Mouse (Mus musculus): ENCODE results near the gene Fgf15. TPM values are rescaled to one million over a fixed set of nuclear protein-coding genes. Genes with fewer than 3 reads are reported as not detected.
A peak's percentile ranks its signal among the peaks of the same experiment; 100 is the strongest.
"Not testable (repeated sequence)": the region's sequence is repeated elsewhere in the genome, so short reads cannot be mapped to it uniquely, and the experiment has no call there.

Fgf15 gene
- total RNA-seq, 2 experiments from 2014 or later, result not detected

DNA sequence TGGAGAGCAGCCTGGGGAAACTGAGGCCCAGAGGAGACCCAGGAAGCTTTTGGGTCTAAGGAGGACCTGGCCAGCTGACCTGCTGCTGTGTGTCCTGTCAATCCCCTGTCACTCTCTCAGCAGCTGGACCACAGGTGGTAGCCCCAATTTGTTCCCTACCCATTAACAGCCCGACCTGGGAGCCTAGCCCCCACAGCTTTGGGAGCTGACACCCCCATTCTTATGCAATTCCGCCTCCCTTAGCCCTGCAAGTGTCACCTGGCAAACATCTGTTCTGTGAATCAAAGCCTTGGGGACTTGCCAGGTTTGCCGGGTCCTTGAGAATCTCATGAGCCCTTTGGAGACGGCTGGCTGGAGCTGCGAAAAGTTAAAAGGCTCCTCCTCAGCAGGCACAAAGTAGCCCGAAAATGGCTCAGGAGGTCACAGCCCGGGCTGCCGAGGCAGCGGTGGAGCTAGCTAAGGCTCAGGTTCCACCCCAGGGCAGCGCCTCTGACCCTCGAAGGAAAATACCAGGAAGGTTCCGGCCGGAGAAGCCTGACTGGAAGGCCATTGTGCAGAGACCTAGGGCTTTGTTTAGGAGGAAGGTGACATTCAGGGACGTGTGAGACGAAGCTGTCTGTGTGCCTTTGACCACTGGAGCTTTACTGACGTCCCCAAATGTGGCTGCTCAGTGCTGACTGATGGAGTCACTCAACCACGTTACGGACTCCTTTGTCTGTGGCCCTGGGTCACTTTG, 7.6 kb upstream of the Fgf15 start:
- DNase-seq (ENCODE audit: low spot score in 2 of 2), result no peak

DNA sequence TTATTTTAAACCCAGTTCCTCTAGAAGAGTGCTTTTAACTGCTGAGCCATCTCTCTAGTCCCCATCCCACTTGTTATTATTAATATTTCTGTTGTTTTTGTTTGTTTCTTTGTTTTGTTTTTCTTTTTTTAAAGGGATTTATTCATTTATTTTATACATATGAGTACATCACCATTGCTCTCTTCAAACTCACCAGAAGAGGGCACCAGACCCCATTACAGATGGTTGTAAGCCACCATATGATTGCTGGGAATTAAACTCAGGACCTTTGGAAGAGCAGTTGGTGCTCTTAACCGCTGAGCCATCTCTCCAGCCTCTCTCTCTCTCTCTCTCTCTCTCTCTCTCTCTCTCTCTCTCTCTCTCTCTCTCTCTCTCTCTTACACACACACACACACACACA, 5.7 kb upstream of the Fgf15 start:
- not testable (repeated sequence) for DNase-seq (ENCODE audit: low spot score in 2 of 2)

DNA sequence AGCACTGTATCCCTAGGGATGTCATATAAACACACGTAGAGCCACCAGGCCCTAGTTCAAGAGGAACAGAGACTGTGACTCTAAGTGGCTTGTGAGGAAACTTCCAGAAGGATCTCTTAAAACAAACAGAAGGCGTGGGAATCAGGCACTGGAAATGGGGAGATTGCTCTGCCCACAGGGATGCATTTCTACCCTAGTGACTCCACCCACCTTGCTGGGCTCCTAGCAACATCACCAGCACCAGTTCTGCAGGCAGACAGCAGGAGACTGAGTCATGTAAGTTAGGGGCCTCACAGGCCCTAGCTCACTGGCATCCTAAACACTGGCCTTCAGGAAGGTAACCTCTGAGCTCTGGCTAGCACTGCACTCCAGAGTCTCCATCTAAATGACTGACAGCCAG, 4.5 kb upstream of the Fgf15 start:
- no peak for DNase-seq (ENCODE audit: low spot score in 2 of 2)

DNA sequence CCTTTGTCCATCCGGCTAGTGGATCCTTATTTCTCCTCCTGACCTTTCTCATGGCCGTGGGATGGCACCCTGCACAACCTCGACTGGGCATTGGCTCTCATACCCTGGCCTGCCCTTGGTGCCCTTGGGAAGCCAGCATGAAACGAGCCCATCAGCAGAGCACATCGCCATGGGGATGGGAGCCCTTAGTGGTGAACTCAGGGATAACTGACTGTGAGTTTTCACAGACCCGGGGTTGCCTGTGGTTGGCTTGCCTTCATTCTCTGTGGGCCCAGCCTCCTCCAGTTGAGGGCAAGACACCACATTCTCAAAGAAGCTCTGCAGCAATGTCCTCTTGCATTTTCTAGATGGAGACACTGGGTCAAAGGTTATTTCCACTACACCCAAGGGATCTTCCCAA, 4.0 kb upstream of the Fgf15 start:
- no peak for DNase-seq (ENCODE audit: low spot score in 2 of 2)

DNA sequence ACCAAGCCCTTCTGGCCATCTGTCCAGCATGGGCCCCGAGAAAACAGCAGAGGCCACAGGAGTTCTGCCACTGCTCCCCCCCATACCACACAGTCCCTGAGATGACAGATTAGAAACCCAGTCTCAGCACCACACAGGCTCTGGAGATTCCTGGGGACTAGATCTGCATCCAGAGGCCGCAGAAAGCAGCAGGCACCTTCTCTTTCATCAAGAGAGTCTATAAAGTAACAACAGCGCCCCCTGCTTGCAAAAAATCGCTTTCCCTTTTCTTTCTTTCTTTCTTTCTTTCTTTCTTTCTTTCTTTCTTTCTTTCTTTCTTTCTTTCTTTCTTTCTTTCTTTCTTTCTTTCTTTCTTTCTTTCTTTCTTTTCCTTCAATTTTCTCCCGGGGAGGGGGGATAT, 2.1 kb upstream of the Fgf15 start:
- DNase-seq (ENCODE audit: low spot score in 2 of 2), result peak; percentile 52 to 53

DNA sequence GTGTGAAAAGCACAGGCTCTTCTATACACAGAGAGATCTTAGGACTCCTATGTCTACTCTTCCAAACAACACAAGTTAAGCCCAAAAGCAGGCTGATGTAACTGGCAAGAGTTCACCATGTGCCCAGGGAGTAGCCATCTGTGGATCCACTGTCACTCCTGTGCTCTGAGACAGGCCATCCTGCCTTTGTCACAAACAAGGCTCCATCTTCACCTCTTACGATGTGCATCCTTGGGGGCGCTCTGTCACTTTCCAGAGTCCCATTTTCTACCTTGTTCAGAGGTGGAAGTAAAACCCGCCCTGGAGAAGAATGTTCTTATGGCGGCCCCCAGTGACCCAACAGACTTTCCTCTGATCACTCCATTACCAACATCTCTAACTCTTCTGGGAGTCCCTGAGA, 1.6 kb upstream of the Fgf15 start:
- DNase-seq (ENCODE audit: low spot score in 2 of 2), result no peak

DNA sequence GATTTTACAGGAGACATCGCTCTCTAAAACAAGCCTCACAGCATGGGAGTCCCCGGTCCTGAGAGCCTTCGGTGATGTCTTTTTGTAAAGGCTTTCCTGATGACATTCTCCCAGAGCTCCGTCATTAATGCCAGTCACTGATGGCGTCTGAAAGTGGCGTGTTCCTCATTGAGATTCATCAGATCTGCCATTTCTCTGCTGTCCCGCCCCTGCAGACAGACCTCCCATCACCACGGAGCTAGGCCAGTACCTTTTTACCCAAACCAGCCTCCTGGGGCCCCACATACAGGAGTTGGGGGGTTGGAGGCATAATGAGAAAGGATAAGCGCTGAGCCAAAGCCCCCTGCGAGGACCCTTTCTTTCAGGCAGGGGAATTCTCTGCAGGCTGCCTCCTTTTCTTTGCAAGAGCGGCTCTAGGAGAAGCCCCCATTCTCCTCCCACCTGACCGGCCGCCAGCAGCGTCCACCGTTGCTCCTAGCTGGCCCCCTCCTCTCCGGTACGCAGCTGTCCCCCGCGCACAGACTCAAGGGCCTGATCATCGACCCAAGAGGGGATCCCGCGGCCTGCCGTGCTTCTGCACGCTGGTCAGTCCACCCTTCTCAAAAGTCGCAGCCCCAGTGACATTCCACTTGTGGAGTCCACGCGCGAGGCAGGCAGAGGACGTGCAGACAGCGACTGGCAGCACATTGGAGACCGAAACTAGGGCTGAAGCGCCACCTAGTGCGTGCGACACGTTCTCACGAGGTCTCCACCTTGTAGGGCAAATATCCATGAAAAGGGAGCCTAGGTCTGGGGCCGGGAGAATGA, 823 bp upstream of the Fgf15 start:
- DNase-seq (ENCODE audit: low spot score in 2 of 2), result peak; percentile 80 to 85

DNA sequence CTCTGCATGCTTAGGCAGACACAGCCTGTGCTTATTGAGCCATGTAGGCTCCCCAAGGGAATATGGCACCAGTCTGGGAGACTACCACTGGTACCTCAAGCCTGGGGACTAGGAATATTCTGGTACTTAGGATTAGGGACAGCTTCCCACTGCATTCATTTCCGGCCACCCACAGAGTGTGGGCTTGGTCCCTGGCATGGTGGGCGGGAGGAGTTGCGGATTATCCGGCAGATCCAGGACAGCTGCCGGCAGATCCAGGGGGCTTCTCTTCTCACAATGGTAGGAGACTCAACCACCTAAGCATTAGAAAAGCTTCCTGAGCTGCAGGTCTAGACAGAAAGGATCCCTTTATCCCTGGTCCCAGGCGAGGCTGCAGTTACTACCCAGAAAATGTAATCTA, 2.2 kb downstream of the Fgf15 start:
- DNase-seq (ENCODE audit: low spot score in 2 of 2), result no peak

DNA sequence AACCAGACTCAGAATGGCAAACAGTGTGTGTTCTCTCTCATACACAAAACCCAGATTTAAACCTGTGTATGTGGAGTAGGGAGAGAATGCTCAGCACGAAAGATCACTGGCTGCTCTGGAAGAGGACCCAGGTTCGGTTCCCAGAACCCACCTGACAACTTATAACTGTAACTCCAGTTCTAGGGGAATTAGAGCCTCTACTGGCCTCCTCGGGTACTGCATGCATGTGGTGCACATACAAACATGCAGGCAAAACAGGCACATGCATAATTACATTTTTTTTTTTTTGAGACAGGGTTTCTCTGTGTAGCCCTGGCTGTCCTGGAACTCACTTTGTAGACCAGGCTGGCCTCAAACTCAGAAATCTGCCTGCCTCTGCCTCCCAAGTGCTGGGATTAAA, 9.2 kb downstream of the Fgf15 start:
- DNase-seq (ENCODE audit: low spot score in 2 of 2), result not testable (repeated sequence)

DNA sequence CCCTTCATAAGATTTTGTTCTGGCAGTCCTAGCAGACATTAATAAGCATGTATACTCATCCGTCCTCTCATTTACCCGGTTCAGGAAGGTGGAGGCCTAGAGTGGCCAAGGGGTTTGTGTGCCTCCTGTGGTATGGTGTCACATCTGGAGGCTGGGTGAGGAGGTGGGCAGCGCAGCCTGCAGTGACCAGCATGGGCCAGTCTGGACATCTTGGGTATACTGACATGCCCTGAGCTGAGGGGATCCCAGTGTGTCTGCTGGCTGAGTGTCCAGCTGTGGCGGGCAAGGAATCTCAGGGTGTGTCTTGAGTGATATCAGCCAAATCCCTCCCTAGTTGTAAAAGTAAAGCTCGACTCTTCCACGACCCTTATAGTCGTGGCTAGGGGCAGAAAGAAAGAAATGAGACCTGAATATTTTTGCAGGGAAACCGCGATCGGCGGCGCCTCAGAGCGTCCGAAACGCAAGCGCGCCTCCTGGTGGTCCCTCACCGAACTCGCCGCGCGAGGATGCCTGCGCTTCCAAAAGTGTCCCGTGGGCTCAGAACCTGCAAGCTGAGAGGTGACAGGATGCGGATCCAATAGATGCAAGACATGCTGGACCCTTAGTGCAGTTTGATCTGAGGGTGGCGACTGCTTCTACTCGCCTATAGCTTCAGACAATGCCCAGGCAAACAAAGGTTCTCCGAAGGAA, 10.5 kb downstream of the Fgf15 start:
- DNase-seq (ENCODE audit: low spot score in 2 of 2), result peak; percentile 74 to 75

DNA sequence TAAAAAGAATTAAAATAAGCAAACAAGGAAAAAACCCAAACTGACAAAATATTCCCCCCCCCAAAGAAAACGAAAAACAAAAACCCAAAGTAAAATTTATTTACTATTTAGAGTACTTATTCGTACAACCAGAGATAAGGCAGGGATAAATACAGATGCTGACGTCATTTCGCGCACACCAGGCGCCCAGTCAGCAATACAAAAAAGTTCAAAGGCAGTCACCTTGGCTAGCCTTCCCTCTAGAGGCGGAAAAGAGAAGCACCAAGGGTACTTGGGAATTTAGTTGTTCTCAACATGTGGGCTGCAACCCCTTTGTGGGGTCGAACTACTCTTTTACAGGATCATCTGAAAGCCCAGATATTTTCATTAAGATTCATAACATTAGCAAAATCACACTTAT, 11.5 kb downstream of the Fgf15 start:
- DNase-seq (ENCODE audit: low spot score in 2 of 2), result no peak

DNA sequence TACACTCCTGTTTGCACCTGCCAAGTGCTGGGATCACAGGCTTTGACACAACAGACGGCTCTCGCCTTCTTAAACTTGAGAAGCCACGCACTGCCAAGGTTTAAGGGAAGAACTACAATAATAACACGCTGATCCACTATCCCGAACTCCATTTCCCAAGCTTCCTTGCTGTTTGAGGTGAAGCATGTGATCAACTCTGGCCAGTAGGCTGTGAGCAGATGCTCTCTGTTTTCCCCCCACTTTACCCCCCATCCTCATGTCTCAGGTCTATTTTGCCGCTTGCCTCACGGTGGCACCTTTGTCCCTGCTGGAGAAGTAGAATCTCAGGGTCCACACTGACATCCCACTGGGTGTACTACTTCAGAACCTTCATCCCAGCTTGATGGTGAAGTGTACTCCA, 12.4 kb downstream of the Fgf15 start:
- DNase-seq (ENCODE audit: low spot score in 2 of 2), result no peak

DNA sequence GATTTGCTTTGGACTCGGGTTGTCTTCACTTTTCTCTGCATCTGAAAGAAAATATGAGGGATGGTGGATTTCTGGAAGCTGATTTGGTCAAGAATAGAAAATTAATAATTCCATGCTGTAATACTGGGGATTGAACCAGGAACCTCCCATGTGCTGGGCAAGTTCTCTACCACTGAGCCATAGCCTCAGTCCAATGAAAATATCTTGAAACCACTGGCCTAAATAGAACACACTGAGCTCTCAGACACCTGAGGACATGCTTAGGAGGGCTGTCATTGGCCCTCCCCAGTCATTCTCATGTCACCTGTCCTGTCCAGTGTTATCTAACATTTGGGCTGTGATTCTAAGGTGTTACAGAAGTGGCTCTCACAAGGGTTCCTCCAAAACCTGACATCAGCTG, 14.8 kb downstream of the Fgf15 start:
- DNase-seq (ENCODE audit: low spot score in 2 of 2), result no peak

DNA sequence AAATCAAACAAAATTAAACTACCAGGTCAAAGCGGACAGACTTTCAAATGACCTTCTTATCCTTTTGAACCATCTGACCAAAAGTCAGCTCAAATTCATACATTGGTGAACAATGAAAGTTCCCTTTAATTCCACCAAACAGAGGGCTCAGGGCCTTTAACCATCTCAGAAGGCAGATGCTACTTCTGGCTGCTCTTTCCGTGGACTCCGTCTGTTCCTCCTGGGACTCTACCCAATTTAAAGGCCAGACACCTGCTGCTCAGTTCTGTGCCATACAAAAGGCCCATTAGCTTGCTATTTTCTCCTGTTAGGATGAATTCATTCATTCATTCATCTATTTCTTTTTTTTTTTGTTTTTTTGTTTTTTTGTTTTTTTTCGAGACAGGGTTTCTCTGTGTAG, 16.6 kb downstream of the Fgf15 start:
- DNase-seq (ENCODE audit: low spot score in 2 of 2), result no peak

DNA sequence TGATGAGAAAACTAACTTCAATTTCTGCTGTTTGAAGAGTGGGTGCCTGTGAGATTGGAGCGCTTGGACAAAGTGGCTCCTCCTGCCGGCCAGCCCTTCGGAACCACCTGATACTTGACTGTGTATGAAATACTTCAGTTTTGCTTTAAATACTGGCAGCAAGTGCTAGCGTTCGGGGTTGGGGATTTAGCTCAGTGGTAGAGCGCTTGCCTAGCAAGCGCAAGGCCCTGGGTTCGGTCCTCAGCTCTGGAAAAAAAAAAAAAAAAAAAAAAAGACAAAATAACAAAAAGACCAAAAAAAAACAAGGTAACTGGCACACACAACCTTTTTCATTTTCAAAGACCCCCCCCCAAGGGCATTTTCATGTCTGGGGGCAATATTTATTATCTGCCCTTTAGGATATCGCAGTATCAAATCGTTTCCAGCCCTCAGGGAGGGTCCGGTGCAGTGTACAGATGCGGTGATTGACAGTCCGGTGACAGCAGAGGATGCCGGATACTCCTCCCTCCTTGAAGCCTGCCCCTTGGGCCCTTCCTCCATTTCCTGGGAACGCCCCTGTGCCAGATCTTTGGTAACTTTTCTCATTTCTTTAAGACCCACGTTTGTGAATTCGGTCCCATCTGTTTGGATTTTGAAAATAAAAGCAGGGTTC, 18.1 kb downstream of the Fgf15 start:
- peak in 1 of 2 experiments; percentile 72 for DNase-seq (ENCODE audit: low spot score in 2 of 2)

DNA sequence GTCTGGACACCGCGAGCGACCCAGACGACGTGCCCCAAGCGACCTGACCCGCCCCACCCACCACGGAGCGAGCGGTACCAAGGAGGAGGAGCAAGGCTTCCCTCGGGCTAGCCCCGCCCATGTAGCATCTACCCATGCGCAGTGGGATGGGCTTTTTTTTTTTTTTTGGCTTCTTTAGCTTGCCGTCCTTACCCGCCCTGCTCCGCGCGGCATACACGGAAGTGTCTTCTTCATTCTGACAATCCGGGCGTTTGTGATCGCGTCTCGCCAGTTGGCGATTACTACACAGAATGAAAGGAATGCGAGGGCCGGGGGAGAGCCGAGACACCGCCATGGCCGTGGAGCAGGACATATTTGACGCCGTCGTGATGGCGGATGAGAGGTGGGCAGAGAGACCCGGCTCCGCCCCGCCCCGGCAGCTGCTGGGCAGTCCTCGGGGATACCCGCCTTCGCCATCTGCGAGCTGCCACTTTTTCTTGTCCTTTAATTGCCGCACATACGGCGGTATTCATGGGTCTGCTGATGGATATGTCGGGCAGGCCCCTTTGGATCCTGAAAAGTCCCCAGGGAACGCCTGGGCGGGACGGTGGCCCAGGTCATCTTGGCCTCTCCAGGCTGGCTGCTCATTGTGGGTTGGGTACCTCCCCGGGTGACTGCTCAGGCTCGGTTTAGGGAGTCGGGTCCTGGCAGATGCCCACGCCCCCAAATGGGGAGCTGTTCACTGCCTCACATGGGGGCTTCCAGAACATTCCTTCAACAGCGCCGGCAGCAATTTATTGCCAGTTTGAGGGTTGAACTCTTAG, 18.8 kb downstream of the Fgf15 start, which contains the start of gene LTO1:
LTO1 (plus strand) TSS at position 153 of the 803 bp plus-strand sequence.
- peak; percentile 83 to 92 for DNase-seq (ENCODE audit: low spot score in 2 of 2)

DNA sequence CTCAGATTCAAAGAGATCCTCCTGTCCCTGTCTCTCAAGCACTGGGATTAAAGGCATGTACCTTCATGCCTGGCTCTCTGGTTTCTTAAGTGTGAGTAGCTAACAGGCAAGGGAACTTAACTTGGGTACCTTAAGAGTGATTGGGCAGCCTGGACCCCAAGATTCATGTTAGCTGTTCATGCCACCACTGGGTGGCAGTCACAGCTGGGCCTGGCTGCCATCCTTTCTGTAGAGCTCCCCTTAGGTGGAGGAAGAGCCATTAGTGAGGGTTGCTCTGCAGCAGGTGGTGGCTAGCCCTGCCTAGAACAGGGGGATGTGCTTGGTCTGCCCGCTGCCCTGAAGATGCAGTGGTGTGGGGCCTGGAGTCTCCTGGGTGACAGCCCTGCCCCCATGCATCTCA, 22.5 kb downstream of the Fgf15 start:
- no peak for DNase-seq (ENCODE audit: low spot score in 2 of 2)

DNA sequence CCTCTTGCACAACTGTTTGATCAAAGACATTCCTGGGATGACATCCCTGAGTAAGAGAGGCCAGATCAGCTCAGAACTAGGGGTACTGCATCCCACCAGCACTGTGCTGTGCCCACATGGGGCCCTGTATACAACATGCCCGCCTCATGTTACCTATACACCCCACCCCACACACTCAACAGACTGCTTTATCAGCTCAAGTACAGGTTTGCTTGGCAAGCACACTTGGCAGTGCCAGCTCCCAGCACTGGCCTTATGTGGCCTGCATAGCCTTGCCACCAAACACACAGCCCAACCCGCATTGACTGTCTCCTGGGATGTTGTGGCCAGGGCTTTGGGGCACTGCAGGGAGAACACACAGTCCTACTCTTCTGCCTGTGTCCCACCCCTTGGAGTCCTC, 31.3 kb downstream of the Fgf15 start:
- DNase-seq (ENCODE audit: low spot score in 2 of 2), result no peak

DNA sequence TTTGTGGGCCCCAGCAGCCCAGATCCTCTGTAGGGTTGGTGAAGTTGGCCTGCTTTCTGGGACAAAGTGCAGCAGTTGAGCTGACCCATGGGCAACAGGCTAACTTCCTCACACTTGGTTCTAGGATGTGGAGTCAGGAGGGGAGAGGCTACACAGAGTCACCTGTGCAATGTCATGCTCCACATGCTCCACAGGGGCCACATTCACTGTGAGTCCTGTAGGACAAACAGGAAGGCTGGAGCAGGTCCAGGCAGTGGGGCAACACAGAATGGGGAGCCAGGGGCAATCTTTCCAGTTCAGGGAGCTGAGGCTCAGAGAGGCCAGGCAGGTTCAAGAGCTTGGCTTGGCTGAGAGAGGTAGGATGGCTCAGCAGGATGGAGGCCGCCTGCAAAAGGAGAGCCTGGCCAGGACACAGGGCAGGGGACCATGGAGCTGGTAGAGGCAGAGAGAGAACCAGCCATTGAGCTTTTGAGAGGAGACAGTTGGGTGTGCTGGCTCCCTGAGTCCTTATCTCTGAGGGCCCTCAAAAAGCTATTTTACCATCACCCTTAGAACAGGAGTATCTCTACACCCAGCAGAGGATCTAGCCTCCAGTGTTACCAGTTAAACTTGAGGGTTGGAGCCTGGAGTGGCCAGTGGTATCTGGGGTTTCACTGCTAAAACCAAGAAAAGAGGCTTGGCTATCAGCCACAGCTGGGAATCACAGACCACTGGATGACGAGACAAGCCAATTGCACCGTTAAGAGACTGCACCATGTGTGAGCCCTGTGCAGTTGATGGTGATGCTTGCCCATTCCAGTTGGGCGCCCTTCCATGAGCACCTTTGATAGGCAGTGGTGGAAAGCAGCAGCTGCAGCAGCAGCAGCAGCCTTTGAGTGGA, 31.9 kb downstream of the Fgf15 start:
- DNase-seq (ENCODE audit: low spot score in 2 of 2), result no peak

DNA sequence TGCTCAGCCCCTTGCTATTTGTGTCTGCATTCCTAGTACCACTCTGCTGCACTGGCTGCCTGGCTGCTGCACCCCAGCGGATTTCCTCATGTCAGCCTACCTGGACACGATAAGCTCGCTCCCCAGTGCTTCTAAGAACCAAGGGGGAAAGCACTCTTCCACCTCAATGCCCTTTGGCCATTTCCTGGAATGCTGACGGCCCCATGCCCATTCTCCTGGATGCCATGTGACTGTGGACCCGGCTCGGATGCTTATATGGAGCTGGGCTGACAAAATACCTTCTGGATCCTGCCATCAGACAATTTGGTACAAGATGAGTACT, 32.5 kb downstream of the Fgf15 start:
- no peak for DNase-seq (ENCODE audit: low spot score in 2 of 2)

All from layer of hippocampus, postnatal 10 days (tissue).